Mouse (Mus musculus): ENCODE results near the gene Rnf10.

Gene Rnf10

DNA sequence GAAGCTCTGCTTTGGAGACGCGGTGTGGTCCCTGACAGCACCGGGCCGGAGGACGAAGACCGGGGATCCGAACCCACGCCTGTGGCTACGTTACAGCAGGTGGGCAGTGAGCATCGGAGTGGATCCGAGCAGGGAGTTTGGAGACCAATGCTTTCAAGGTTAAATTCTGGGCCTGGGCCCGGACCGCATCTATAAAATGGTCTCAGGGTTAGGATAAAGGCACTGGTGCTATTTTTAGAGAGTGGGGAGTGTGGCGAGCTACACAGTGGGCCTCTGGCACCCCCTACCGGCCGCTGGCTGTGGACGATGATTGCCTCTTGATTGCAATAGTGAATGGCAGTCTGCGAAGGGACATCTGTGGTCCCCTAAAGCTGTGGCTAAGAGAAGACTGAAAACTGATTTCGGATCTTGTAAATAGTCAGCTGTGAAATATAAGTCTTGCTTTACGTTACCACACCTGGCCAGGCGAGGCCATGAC lies 36.9 kb downstream of the Rnf10 start, which contains the start of gene Pop5:
Gene Pop5, plus strand, starts transcription at position 51 of the 478 bp plus-strand sequence.
- peak; percentile 89 to 97 for DNase-seq (ENCODE audit: low spot score in 2 of 2)

DNA sequence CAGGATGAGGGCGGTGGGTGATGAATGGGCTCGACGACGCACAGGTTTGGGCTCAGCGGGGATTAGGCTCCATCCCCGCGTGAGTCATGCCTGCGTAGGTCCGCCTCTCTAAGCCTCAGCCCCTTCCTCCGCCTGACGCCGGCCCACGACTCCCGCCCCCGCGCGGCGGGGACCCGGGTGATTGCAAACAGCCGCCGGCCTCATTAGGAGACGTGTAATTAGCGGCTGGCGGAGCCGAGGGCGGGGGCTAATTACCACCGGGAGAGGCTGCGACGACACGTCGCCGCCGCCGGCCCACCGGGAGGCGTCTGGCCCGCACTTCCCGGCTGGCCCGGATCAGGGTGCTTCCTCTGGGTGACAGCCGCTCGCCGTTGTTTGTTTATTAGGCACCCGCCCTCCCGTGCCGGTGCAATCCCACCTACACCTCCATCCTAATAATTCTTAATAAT lies 37.4 kb downstream of the Rnf10 start:
- DNase-seq (ENCODE audit: low spot score in 2 of 2), result peak in 1 of 2 experiments; percentile 75

DNA sequence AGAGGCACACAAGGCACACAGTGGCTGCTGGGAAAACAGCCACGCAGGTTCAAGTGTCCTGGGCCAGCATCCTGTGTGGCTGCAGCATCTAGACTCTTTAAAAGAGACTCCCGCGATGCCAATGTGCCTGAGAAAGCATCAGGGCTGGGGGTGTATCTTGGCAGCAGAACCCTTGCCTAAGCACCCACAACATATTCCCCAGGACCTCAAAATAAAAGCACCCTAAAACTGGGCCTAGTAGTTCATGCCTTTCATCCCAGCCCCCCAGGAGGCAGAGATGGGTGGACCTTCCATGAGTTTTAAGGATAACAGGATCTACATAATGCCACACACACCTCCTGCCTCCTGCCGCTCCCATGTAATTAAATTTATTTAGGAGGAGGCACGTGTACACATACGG lies 38.2 kb downstream of the Rnf10 start:
- DNase-seq (ENCODE audit: low spot score in 2 of 2), result no peak

DNA sequence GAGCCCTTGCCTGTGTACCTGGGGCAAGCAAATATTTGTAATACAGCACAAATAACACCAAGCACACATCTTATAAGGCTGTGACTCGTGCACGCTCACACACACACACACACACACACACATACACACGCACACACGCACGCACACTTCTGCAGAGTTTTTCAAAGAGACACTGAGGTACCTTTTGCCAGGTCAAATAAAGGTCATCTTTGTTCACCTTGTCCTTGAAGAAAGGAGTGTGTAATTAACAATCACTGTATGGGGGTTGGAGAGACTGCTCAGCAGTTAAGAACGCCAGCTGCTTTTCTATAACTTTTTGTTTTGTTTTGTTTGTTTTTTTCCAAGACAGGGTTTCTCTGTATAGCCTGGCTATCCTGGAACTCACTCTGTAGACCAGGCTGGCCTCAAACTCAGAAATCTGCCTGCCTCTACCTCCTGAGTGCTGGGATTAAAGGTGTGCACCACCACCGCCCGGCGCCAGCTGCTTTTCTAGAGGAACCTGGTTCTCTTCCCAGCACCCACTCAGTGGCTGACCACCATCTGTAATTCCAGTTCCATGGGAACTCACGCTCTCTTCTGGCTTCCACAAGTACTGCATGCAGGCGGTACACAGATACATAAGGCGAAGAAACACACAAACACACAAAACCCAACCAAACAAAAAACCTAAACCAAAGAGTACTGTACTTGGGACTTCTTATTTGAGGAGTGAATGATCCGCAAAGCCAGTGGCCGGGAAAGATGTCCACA lies 39.5 kb downstream of the Rnf10 start:
- no peak for DNase-seq (ENCODE audit: low spot score in 2 of 2)

DNA sequence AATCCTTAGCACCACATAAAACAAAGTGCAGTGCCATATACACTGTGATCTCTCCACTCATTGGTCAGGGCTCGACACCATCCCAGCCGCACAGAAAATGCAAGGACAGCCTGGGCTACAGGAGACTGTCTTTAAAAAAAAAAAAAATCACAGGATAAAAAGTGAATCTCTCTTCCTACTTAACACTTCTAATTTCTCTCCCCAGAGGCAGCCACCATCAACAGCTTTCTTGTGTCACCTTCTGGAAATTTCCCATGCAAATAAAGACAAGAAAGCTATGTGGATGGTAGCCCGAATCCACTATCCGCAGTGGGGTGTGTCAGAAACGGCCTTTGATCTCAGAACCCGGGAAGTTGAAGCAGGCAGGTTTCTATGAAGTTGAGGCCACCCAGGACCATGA lies 40.2 kb downstream of the Rnf10 start:
- DNase-seq (ENCODE audit: low spot score in 2 of 2), result no peak

DNA sequence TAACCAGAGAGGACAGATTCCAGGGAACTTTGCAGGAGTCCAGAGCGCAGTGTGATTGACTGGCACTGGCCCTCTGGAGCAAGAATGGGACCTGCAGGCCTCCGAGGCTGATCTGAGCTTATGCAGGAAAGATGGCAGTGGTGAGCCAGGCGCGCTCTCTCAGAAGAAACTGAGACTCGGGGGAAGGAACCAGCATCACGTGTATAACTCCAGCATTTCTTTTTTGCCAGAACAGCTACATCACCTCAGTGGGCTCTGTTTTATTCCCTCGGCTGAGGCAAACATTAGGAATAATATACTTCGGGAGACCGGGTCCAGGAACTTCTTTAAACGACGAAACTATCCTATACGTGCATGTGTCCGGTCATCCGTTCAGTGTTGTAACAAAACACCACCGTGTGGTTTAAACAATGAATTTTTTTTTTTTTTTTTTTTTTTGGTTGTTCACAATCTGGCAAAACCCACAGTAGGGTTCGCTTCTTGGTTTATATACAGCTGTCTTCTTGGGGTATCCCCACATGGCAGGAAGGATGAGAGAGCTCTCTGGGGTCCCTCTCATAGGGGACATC lies 41.1 kb downstream of the Rnf10 start:
- no peak for DNase-seq (ENCODE audit: low spot score in 2 of 2)

DNA sequence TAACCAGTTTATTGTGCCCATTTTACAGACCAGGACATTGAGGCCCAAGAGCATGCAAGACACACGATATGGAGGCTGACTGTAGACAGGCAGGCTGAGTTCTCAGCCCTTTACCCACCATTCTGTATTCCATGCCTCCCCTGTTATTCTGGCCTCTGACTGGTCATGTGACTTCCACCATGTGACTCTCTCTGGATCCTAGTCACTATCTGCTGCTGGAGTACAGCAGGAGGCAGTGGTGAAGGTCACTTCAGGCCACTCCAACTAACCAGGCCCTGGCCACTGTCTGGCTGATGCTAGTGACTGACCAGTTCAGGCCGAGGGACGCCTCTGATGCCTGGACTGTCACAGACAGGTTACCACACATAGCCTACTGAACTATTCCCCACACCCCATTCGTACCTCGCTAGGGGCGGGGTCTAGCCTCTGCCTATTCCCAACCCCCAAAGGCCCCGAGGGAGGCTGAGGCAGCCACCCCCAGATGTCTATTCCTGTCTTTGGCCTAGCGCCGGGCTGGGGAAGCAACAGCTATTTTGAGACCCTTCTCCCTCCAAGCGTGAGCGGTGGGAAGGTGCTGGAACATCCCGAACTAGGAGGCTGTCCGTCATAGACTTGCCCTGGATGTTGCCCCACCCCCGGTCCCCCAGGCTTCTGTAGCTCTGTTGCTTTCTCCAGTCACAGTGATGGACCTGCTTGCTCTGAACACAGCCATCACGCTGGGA lies 41.7 kb downstream of the Rnf10 start:
- DNase-seq (ENCODE audit: low spot score in 2 of 2), result no peak

DNA sequence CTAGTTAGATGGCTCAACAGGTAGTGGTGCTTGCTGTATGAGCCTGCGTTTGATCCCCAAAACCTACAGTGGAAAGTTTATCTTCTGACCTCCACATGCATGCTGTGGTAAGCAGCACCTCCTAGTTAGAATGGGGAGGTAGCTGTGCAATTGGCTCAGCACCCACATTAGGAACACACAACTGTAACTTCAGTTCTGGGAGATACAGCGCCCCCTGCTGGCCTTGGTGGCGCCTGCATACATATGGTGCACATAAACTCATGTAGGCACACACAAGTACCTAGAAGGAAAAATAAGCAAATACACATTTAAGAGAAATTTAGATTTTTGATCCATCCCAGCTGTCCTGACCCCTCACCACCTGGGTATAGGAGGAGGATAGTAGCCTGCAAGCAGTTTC lies 50.2 kb downstream of the Rnf10 start:
- no peak for DNase-seq (ENCODE audit: low spot score in 2 of 2)

DNA sequence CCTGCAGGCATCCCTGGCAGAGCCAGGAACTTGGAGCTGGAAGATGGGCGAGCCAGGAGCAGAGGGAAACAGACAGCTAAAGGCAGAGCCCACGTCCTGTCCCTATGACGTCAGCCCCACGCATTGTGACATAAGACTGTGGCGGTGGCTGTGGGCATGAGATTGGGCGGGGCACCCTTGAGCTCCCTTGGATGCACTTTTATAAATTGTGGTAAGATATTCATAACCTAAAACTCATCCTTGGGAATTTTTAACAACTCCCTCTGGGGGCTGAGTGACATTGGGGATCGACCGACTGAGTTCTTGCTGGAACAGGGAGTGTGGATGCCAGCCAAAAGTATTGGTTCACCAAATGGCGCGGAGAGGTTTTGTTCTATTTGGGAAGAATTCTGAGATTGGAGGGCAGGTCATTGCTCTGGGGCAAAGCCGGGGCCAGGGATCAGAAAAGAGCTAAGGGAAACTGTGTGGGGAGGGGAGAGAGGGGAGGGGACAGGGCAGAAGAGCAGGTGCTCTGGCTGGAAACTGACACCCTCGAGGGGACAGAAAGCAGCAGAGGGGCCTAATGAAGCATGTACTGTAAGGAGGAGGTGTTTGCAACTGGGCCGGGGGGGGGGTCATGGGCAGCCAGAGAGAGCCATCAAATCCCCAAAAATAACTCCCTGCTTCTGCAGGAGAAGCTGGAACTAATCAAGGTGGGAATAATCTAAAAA lies 51.6 kb downstream of the Rnf10 start:
- no peak for DNase-seq (ENCODE audit: low spot score in 2 of 2)

DNA sequence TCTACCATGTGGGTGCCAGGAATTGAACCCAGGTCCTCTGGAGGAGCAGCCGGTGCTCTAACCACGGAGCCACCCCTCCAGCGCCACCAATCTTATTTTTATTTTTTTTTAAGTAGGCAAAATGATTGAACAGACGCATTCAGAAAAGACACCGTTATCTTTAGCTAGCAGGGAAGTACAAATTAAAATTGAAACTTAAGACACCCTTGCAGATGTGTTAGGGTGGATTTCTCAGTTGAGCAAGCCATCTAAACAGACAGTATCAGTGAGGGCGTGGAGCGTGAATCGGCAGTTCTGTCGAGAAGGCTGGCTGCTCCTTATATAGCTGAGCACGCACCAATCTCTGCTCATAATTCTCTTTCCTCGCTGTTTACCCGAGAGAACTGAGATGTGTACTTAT lies 54.7 kb downstream of the Rnf10 start:
- no peak for DNase-seq (ENCODE audit: low spot score in 2 of 2)

DNA sequence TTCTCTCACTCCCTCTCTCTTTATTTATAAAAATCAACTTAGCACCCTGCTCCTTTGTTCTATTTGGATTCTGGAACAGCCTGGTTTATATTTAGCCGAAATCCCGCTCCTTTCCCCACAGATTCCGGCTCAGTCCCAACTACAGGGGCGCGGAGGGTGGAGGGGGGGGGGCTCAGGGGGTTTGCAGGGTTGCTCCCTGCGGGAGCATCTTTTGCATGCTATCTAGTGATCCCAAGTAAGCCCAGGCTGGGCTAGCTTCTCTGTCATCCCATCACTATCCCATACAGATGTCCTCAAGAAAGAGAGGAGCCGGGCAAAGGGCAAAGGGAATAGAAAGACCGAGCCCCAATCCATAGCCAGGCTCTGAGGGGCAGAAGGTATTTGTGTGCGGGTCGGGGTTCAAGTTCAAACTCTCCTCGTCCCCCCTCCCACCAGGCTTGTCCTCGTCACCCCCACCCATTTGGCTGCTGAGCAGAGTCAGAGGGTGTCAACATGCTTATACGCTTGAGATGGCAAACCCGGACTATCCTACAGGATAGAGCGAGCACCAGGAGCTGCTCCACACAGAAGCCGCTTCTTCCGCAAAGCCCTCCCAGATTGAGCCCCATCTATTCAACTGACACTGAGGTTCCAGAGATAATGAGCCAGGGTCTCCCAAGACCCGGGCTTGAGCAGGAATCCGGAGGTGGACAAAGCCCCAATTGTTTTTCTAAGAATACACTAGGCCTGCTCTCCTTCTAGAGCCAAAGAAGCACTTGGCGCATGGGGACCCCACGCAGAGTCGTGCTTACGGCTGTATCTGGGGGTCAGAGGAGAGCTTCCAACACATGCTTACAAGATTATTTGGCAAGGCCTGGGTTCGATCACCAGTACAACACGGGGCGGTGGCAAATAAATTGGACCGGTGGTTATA lies 57.2 kb downstream of the Rnf10 start:
- no peak for DNase-seq (ENCODE audit: low spot score in 2 of 2)

DNA sequence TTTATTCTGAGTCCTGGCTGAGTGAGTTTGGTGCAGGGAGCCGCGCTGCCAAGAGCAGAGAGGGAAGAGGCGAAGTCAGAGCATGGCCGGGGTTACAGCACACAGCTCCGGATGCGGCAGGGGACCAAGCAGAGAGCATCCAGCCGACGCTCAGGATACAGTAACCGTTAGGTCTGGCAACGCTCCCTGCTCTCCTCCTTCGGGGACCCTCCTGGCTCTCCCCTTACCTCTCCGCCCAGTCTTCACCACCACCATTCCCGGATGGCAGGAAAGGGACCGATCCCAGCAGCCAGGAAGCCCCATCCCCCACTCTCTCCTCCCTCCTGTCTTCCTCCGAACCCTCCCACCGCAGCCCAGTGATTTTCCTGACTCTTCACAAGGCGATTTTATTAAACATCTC lies 57.8 kb downstream of the Rnf10 start:
- no peak for DNase-seq (ENCODE audit: low spot score in 2 of 2)

DNA sequence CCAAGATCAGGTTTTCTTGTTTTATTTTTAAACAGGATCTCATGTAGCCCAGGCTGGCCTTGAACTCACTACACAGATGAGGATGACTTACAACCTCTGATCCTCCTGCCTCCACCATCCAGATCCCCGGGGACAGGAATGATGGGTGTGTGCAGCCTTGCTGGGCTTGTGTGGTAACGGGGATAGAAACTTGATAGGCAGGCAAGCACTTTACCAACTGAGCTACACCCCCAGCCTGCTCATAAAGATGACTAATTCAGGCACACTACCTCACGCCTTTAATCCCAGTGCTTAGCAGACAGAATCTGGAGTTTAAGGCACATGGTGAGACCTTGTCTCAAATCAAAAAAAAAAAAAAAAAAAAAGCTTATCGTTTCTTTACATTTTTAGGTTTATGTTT lies 59.8 kb downstream of the Rnf10 start:
- DNase-seq (ENCODE audit: low spot score in 2 of 2), result no peak

DNA sequence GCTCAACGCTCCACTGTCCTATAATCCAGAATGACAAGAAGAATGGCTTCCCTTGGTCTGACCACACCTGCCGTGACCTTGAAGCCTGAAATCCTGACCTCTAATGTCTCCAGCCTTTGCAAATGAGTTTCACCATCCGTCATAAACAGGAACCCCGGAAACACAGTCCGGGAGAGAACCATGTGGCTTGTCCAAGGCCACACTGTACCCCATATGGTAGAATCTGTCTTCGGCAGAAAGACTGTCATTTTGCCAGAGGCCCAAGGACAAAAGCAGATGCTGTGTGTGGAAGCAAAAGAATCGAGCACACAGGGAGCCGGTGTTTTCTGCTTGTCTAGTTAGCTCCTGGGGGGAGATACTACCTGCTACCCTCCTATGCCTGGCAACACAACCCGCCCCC lies 60.2 kb downstream of the Rnf10 start:
- no peak for DNase-seq (ENCODE audit: low spot score in 2 of 2)

DNA sequence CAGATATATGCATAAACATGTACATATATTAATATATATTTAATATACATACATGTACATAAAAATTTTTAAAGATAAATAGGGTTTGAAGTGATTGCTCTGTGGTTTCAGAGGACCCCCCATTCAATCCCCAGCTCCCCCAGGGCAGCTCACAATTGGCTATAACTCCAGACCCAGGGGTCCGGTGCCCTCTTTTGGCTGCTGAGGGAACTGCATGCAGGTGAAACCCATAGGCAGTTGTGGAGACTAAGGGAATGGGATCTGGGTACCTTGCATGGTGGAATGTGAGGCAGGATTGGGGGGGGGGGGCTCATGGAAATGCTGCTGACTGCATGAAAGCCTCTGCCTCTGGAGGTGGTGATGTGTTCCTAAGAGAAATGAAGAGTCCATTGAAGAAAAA lies 62.3 kb downstream of the Rnf10 start:
- DNase-seq (ENCODE audit: low spot score in 2 of 2), result peak; percentile 47 to 80

DNA sequence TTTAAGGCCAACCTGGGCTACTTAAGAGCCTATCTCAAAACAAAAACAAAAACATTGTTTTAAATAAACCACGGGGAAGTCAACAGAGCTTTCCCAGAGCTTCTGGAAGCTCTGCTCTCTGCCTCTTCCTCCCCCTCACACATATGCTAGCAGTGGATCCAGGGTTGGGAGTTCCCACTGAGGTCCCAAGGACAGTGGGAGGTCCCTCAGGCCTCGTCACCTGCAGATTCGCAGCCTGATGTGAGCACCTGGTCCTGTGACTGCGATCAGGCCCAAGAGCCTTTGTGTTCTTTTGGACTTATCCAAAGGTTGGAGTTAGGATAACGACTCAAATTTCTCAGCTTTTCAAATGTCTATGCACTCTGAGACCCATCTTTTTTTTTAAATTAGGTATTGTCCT lies 64.1 kb downstream of the Rnf10 start:
- DNase-seq (ENCODE audit: low spot score in 2 of 2), result no peak

DNA sequence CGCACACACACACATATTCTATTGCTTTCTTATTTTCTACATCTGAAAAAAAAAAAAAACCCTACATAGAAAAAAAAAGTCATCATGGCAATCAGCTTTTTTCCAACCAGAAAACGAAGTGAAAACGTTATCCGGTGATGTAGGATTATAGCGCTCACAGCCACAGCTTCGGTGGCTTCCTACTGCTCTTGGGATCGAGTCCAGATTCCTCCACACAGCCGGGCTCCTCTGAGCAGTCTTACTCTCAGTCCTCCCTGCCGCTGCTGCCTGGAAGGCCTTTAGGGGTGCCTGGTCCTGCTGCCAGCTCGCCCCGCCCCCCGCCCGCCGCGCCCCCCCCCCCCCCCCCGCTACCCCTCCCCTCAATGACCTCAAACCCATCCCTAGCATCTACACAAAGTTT lies 64.8 kb downstream of the Rnf10 start:
- DNase-seq (ENCODE audit: low spot score in 2 of 2), result no peak

DNA sequence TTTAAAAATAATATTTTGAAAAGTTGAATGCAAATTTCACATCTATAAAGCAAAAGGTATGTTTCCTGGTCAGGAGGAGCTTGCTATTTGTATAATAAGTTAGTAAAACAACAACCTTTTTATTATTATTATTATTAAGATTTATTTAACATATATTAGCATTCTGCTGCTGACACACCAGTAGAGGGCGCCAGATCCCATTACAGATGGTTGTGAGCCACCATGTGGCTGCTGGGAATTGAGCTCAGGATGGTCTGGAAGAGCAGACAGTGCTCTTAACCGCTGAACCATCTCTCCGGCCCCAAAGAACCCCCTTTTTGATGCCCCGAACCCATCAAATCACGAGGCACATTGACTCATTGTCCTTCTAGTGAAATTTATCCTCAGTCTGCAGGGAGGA lies 65.5 kb downstream of the Rnf10 start:
- DNase-seq (ENCODE audit: low spot score in 2 of 2), result no peak

DNA sequence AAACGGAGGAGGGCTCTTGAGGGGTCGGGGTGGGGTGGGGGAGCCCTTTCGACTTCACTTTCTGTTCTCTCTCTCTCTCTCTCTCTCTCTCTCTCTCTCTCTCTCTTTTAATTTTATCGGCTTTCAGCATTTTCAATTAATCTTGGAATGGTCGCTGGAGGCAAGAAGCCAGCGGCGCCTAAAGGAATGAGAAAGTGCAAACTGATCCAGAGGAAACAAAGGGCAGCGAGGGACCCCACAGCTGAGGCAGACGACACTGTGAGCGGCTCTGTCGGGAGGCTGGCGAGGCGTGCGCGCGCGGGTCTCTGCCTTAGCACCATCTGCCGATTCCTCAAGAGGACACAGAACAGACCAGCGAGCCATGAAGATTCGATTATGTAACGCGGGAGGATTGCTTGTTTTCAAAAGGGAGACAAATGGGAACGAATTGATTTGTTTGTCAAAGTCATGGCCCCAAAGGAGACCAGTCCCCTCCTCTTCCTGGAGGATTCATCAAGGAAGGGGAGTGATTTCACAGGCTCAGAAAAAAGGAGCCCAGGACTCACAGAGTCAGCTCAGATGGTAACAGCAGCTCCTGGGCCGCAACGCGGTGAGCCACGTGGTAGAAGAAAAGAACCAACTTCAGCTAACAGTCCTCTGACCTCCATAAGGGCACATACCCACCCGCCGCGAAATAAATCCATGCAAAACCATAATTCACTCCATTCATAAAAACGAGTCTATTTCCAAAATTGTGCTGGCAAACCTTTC lies 68.0 kb downstream of the Rnf10 start:
- no peak for DNase-seq (ENCODE audit: low spot score in 2 of 2)

Measured in spleen, postnatal 4 days (tissue).